Mouse (Mus musculus): ENCODE measurements at regions not wholly inside any gene's neighbourhood (a gene's known extent, or its start where the extent isn't known, plus 50 kb on each side); places are given as distances from the start of the nearest gene placed in this dataset.

DNA sequence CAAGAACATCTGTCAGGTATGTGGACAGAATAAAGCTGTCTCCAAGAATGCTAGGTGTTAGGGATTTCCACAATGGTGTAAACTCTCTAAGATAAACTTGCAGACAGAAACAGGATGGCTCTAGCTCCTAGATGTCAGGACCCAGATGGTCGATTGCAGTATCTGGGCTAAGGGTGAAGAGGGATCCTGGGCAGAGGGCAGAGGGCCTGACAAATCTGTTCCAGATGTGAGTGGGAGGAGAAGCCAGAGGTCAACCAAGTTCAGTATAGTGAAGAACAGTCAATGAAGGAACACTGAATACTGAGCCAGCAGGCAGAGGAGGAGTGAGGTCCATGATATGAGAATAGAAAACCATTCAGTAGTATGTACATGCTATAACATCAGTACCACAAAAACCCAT, 254.4 kb downstream of the Cmpk2 start:
- no peak overlapping the region for H3K27ac ChIP-seq
- no peak overlapping the region for H3K4me2 ChIP-seq (replicated peaks)
- peaks cover 3% of the 10 kb centered on the region; the same call in 1 of the 2 replicates for H3K4me1 ChIP-seq
- H3K9ac ChIP-seq = no peak overlapping the region
- ATAC-seq (ENCODE audit: low FRiP score) = no peak
- 0 out of 2 replicates have a peak, but pooled peaks cover 3% of the 10 kb centered on the region for H3K9me3 ChIP-seq (replicated peaks)
- H3K4me3 ChIP-seq = no peak overlapping the region
- 68% methylated on average over 1 of the region's 1 CpGs for WGBS
- H3K27me3 ChIP-seq = no peaks in the 10 kb centered on the region
- no peaks in the 10 kb centered on the region for H3K36me3 ChIP-seq

DNA sequence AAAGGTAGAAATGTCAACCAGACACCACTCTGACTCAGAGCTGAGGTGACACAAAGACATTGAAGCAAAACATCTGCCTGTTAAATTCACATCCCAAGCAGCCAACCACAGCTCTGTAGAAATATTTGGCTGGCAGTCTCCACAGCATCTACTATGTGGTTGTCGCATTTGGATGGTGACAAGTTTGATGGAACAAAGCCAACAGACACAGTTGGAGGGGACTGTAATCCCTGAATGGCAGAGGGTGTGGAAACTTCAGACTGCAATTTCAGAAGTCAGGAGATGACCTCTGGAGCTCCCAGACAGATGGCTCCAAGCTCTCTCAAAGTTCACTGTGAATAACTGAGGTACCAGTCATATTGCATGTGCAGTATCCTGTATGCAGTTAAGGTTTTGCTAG, 229.8 kb downstream of the Cmpk2 start:
- H3K9me3 ChIP-seq (replicated peaks) = no peaks in the 10 kb centered on the region

DNA sequence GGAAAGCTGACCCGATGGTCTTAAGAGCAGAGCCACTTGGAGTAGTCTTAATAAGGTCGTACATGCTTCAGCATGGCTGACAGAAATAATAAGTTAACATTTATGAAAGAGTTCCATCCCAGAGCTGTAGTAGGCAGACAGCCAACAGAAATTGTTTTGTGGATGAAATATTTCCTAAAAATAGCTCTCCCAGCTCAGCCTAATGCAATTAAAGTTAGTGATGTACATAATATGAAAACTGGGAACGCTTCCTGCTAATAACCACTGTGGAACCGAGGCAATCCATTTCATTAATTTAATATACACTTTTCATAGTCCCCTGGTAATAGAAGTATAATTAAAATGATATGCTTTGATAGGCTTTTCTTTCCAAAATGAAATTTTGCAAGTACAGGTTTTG, 219.0 kb downstream of the Cmpk2 start:
- Histone ChIP-seq H3K36me3 (no peaks in the 10 kb centered on the region), H3K4me3 (no peak overlapping the region), H3K27me3 (no peaks in the 10 kb centered on the region), H3K9ac (no peak overlapping the region), H3K9me3 (replicated peaks) (no peaks in the 10 kb centered on the region), H3K4me2 (replicated peaks) (no peak overlapping the region), H3K27ac (no peak overlapping the region), H3K4me1 (no peaks in the 10 kb centered on the region)
- 84% methylated on average over 4 of the region's 4 CpGs for WGBS
- no peak for ATAC-seq (ENCODE audit: low FRiP score)

More for the DNA sequence above, 229.8 kb downstream of the Cmpk2 start:
- no peaks in the 10 kb centered on the region for H3K36me3 ChIP-seq
- H3K9ac ChIP-seq = no peak overlapping the region
- no peak overlapping the region for H3K4me2 ChIP-seq (replicated peaks)
- no peaks in the 10 kb centered on the region for H3K27me3 ChIP-seq
- H3K27ac ChIP-seq = no peak overlapping the region
- ATAC-seq (ENCODE audit: low FRiP score) = no peak
- H3K4me1 ChIP-seq = no peaks in the 10 kb centered on the region
- 74% methylated on average over 1 of the region's 1 CpGs for WGBS
- no peak overlapping the region for H3K4me3 ChIP-seq

DNA sequence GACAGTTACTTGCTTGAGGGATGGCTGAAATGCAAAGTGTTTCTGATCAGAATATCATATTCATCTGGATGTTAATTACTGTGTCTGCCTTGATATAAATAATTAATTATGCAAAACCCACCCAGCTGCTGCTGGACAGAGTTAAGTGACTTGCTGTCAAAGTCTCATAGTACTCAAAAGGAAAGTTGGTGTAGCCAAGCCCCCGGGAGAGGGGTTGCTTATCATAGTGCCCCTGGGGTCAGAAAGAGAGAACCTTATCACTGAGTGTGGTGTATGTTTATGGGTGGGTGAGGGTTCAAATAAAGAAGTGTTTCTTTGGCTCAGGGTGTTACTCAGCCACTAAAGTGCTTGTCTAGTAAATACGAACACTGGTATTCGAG, 211.6 kb downstream of the Cmpk2 start:
- no peaks in the 10 kb centered on the region for H3K9me3 ChIP-seq (replicated peaks)
- H3K4me2 ChIP-seq (replicated peaks) = no peak overlapping the region
- H3K4me1 ChIP-seq = peaks cover 10% of the 10 kb centered on the region
- H3K36me3 ChIP-seq = no peaks in the 10 kb centered on the region
- H3K27me3 ChIP-seq = no peaks in the 10 kb centered on the region
- H3K27ac ChIP-seq = peak overlapping the region; percentile 85
- H3K9ac ChIP-seq = no peak overlapping the region
- H3K4me3 ChIP-seq = no peak overlapping the region
- ATAC-seq (ENCODE audit: low FRiP score) = peak; percentile 61
- 71% methylated on average over 3 of the region's 3 CpGs for WGBS

DNA sequence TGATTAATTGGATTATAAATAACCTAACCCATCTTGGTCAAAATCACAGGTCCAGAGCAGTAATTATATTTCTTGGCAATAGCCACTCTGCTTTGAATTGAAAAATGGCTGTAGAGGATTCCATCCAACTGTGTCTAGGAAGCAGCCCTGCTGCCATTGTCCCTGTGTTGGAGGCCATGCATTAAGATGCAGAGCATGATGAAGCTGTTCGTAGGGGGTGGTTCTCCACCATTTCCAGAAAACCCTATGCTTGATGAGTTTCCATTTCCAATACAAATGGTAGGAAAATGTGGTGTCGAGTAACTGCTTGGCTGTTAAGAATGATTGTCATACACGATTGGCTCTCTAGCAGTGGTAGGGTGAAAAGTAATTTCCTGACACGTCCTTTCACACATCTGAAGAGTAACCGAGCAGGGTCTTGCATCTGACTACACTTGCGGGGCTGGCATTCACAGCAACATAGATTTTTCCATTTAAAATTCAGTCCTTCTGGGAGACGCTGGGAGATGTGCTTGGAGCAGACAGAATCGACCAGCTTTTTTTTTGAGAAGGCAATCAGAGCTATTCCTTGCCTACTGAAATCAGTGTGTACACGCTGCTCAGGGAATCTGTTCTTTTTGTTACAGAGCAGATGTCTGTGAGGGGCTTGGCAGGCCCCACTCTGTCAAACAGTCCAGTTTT, 211.0 kb downstream of the Cmpk2 start:
- Histone ChIP-seq H3K36me3 (no peaks in the 10 kb centered on the region), H3K9me3 (replicated peaks) (no peaks in the 10 kb centered on the region), H3K4me2 (replicated peaks) (no peak overlapping the region), H3K27ac (peak overlapping the region; percentile 85), H3K4me1 (peaks cover 10% of the 10 kb centered on the region), H3K9ac (no peak overlapping the region), H3K27me3 (no peaks in the 10 kb centered on the region), H3K4me3 (no peak overlapping the region)
- 42% methylated on average over 9 of the region's 9 CpGs for WGBS
- ATAC-seq (ENCODE audit: low FRiP score) = peak; percentile 88

DNA sequence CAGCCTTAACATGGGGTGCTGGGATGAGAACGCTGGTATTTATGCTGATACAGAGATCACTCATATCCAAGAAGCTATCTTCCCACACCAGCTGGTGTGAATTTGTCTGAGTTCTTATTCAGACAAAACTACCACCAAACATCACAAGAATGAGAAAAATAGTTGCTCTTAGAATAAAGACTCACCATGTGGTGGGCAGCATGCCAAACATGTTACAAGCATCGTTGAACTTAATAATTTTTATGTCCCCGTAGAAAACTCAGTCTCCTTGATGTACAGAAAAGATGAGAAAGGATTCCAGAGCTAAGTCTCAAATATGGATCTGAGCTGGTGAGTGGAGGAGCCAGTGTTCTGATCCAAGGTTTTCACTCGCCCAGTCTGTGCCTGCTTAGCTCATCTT, 196.5 kb downstream of the Cmpk2 start:
- no peak overlapping the region for H3K4me3 ChIP-seq
- H3K9me3 ChIP-seq (replicated peaks) = no peaks in the 10 kb centered on the region
- WGBS = 86% methylated on average over 4 of the region's 4 CpGs
- no peak overlapping the region for H3K27ac ChIP-seq
- H3K4me1 ChIP-seq = no peaks in the 10 kb centered on the region
- no peaks in the 10 kb centered on the region for H3K36me3 ChIP-seq
- H3K9ac ChIP-seq = no peak overlapping the region
- H3K4me2 ChIP-seq (replicated peaks) = no peak overlapping the region
- no peak for ATAC-seq (ENCODE audit: low FRiP score)
- H3K27me3 ChIP-seq = no peaks in the 10 kb centered on the region

DNA sequence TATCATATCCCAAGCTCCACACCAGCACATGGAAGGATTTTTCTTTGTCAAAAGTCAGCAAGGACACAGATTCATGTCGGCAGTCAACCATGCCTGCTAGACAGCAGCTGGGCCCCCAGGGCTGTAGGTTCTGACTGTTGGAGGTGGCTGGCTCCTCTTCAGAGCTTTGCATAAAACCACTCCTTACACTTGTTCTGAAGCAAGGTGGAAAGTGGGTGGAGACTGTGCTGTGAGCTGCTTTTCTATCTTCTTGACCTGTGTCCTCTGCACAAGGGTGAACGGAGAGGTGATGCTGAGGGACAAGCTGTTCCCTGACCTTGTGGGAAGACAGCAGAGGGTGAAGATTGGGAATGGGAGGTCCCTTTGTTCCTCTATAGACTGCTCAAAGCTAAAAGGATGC, 185.2 kb downstream of the Cmpk2 start:
- WGBS = 75% methylated on average over 2 of the region's 2 CpGs
- H3K9me3 ChIP-seq (replicated peaks) = no peaks in the 10 kb centered on the region
- H3K4me3 ChIP-seq = no peak overlapping the region
- H3K27me3 ChIP-seq = no peaks in the 10 kb centered on the region
- 0 out of 2 replicates have a peak overlapping the region, but pooled peaks have one; percentile 36 for H3K27ac ChIP-seq
- no peak overlapping the region for H3K4me2 ChIP-seq (replicated peaks)
- peaks cover 8% of the 10 kb centered on the region; the same call in 1 of the 2 replicates for H3K4me1 ChIP-seq
- no peak overlapping the region for H3K9ac ChIP-seq
- 0 out of 2 replicates have a peak, but pooled peaks have one; percentile 13 for ATAC-seq (ENCODE audit: low FRiP score)
- no peaks in the 10 kb centered on the region for H3K36me3 ChIP-seq

DNA sequence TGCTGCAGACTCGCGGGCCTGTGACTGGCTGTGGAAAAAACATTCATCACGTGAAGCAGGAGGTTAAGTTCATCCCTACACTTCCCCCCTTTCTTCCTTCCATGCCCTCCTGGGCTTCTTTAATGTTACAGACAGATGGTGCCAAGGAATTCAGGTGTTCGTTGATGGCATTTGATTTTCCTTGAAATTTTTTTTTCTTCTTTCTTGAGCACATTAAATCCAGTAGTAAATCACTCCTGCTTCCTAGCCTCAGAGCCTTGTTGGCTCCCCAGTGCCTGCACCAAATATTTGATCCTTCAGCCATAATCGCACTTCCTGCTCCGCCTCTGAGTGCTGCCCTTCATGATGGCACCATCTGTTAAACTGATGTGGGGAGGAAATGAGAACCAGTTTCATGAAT, 184.8 kb downstream of the Cmpk2 start:
- Histone ChIP-seq H3K27ac (peak overlapping the region; percentile 17; the same call in 1 of the 2 replicates), H3K27me3 (no peaks in the 10 kb centered on the region)
- WGBS = 55% methylated on average over 6 of the region's 6 CpGs

DNA sequence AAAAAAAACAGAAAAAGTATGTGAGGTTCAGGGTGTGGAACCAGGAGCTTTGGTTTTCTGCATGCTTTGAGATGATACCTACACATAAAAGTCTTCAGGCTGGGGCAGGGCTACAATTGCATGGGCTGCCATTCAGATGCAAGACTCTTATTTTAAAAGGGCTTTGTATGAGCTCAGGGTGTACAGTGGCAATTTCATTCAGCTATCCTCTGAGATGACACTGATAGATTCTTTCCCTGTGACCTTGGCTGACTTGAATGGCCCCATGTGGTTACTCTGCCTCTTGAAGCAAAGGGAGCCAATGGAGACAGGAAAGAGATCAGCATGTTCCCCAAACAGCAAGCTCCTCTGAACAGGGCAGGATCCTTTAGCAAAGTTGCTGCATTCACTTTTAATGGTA, 177.1 kb downstream of the Cmpk2 start:
- peak overlapping the region; percentile 30 for H3K27ac ChIP-seq
- H3K36me3 ChIP-seq = no peaks in the 10 kb centered on the region
- no peak overlapping the region for H3K9ac ChIP-seq
- no peaks in the 10 kb centered on the region for H3K27me3 ChIP-seq
- ATAC-seq (ENCODE audit: low FRiP score) = peak; percentile 68
- H3K4me3 ChIP-seq = no peak overlapping the region
- no peaks in the 10 kb centered on the region for H3K9me3 ChIP-seq (replicated peaks)
- peaks cover 10% of the 10 kb centered on the region for H3K4me1 ChIP-seq
- H3K4me2 ChIP-seq (replicated peaks) = no peak overlapping the region

More for the DNA sequence above, 184.8 kb downstream of the Cmpk2 start:
- Histone ChIP-seq H3K4me3 (no peak overlapping the region), H3K4me1 (peaks cover 8% of the 10 kb centered on the region; the same call in 1 of the 2 replicates), H3K36me3 (no peaks in the 10 kb centered on the region), H3K4me2 (replicated peaks) (no peak overlapping the region), H3K9me3 (replicated peaks) (no peaks in the 10 kb centered on the region), H3K9ac (no peak overlapping the region)
- ATAC-seq (ENCODE audit: low FRiP score) = 0 out of 2 replicates have a peak, but pooled peaks have one; percentile 43

DNA sequence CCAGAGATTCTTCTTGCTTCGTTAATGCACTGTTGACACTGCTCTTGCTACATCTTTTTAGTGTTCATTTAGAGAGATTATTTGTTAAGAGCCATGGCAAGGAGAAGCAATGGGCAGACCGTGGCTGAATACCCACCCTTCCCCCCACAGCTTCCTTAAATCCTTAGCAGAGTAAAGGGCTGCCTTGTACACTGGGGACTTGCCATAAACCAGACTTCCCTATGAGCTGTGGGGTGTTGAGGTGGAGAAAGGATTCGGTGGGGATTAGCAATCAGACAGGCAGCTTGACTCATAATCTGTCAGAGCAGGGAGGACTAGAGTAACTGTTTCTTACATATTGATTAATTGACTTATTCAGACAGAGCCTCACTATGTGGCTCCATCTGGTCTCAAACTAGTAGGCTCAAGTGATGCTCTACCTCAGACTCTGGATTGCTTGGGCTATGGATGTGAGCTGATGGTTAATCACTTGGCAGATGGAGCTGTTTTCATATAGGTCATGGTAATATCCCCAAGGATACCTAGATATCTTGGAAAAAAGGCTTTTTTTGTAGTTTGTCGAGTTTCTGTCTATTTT, 166.7 kb downstream of the Cmpk2 start:
- Histone ChIP-seq H3K4me3 (no peak overlapping the region), H3K9ac (no peak overlapping the region), H3K4me1 (peaks cover 30% of the 10 kb centered on the region), H3K27me3 (no peaks in the 10 kb centered on the region), H3K27ac (peak overlapping the region; percentile 88), H3K4me2 (replicated peaks) (peak overlapping the region; percentile 19), H3K36me3 (no peaks in the 10 kb centered on the region), H3K9me3 (replicated peaks) (no peaks in the 10 kb centered on the region)
- 41% methylated on average over 4 of the region's 4 CpGs for WGBS
- ATAC-seq (ENCODE audit: low FRiP score) = peak; percentile 76

DNA sequence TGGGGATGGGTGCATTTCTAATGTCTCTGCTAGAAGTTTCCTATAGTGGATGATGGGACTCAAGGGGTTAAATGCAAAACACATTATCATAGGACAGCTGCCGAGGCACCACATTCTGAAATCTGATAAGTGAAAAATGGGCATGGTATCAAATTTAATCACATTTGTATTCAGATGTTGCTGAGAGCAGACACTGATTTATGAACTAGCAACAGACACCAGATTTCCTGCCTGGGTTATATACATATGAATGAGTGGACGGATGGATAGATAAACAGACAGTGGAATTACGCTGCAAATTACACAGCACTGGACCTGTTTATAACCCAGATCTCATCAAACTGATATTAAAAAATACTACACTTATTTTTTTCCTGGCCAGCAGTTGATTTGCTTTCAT, 166.2 kb downstream of the Cmpk2 start:
- WGBS = 22% methylated on average over 3 of the region's 3 CpGs

DNA sequence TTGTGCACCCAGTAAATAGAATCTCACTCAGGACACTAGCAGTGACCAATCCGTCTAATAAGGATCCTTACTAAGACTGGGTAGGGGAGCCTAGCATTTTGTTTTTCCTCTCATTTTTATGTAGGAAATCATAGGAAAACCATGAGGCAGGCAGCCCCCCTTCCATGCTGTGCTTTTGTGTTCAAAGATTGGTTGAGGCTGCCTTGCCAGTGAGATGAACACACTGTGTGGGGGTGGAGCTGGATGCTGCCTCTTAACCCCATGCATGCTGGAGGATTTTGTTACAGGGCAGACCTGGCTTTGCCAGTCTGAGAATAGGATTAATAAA, 162.8 kb downstream of the Cmpk2 start:
- Histone ChIP-seq H3K4me3 (no peak overlapping the region), H3K4me1 (peaks cover 30% of the 10 kb centered on the region), H3K27ac (peak overlapping the region; percentile 90), H3K36me3 (no peaks in the 10 kb centered on the region), H3K9me3 (replicated peaks) (no peaks in the 10 kb centered on the region), H3K27me3 (no peaks in the 10 kb centered on the region), H3K4me2 (replicated peaks) (peak overlapping the region; percentile 28), H3K9ac (0 out of 2 replicates have a peak overlapping the region, but pooled peaks have one; percentile 1)
- 0% methylated on average over 1 of the region's 1 CpGs for WGBS
- ATAC-seq (ENCODE audit: low FRiP score) = peak; percentile 92

More for the DNA sequence above, 166.2 kb downstream of the Cmpk2 start:
- Histone ChIP-seq H3K4me2 (replicated peaks) (peak overlapping the region; percentile 19), H3K36me3 (no peaks in the 10 kb centered on the region), H3K27me3 (no peaks in the 10 kb centered on the region), H3K9ac (no peak overlapping the region), H3K4me1 (peaks cover 30% of the 10 kb centered on the region), H3K27ac (peak overlapping the region; percentile 88), H3K4me3 (no peak overlapping the region), H3K9me3 (replicated peaks) (no peaks in the 10 kb centered on the region)
- peak; percentile 68 for ATAC-seq (ENCODE audit: low FRiP score)

Data from hindbrain, embryonic 12.5 days (tissue).